Mouse (Mus musculus) right cerebral cortex, postnatal 36 days (tissue): Measurements from ENCODE around the gene Gm6890.
"Not testable (repeated sequence)": the region's sequence is repeated elsewhere in the genome, so short reads cannot be mapped to it uniquely, and the experiment has no call there.

Experiments
- DNase-seq, 2 experiments: peaks; one replicate each; pipeline ENCODE4 v3.0.0; 2022; ENCODE audit warnings: low spot score in 2 of 2, mixed read lengths in 1 of 2

Gene Gm6890

DNA sequence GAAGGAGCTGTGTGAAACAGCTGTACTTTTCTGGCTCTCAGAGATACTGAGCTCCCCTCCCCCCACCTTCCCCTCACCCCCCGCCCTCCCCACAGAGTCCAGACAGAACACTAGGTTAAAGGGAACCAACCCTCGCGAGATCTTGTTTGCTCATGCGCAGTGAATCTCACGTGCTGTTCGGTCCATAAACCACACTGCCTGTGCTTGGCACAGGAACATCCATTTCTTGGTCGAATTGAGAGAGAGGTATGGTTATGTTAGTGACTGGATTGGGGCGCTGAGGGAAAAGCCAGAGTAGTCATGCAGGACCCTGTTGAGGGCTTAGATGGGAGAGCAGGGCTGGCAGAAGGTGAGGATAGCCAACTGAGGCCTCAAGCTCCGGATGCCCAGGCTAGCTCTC is at the start of gene Gm6890:
Gene Gm6890, plus strand, starts transcription at position 301 of the 400 bp plus-strand sequence.
- not testable (repeated sequence) for DNase-seq

DNA sequence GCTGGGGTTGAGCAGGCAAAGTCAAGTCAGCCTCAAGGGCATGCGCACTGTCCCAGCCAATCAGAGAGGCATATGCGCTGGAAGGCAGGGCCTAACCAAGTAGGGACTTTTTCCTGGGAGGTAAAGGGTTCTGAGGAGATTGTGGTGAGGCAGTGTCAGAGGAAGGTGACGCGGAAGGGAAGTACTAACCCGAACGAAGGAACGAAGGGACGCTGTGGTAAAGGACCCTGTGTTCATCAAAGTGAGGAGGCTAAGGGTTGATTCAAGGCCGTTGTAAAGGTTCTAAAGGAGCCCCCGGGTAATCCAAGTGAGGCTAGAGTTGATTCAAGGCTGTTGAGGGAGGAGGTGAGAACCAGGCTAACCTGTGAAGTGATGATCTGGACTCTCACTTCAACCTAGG is 14.5 kb upstream of the Gm6890 start:
- DNase-seq, result not testable (repeated sequence)

DNA sequence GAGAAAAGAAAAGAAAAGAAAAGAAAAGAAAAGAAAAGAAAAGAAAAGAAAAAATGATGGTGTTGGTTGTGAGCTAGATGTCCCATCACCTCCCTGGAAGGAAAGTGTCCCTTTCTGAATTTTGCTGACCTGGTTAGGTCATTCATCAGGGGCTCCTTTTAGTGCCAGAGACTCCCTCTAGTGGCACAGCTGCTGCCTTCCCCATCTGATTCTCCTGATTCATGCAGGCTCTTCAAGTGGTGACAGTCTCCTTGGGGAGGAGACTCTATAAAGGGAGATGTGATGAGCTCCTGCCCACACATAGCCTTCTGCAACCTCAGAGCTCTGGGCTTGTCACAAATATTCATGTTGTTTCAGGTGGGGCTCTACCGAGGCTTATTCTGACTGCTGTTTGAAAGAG is 30.0 kb downstream of the Gm6890 start:
- DNase-seq, result not testable (repeated sequence)
